Mouse (Mus musculus): ENCODE measurements around the gene Rcc2. TPM values are rescaled to one million over a fixed set of nuclear protein-coding genes. Genes with fewer than 3 reads are reported as not detected.

Gene Rcc2
- total and polyA plus RNA-seq, 3 experiments, result 187 to 348 (median 249) TPM

GRCm38 (mm10) chr4:140740655-140741054 is 40.3 kb downstream of the Rcc2 start:
- in situ Hi-C loops (cut with MboI; ENCODE audit: low pct_ligation_motif_present, low pct_unique_long_range_greater_than_20kb, low sequenced_read_pairs), result loop anchor here (5.0 kb wide), 1 partner anchor 63 kb away; no protein-coding TSS in a partner anchor
- H3K36me3 ChIP-seq (replicated peaks in 1 of 2; ENCODE audit: control insufficient read depth in 1 of 2, insufficient read depth in 1 of 2, low read length in 1 of 2), result no peaks in the 10 kb centered on the region
- dilution Hi-C loops (cut with MboI; ENCODE audit: extremely low pct_ligation_motif_present, extremely low pct_unique_long_range_greater_than_20kb, low sequenced_read_pairs), result no loop called here
- DNase-seq (ENCODE audit: extremely low read depth), result peak; percentile 66
- H3K9ac ChIP-seq (ENCODE audit: insufficient read depth, low read depth), result no peak overlapping the region
- H3K4me2 ChIP-seq (ENCODE audit: insufficient read depth, low read depth, poor library complexity, severe bottlenecking), result no peak overlapping the region
- no peak overlapping the region for H3K27ac ChIP-seq (ENCODE audit: insufficient read depth, low read depth)
- H3K27me3 ChIP-seq (replicated peaks), result peaks cover 44% of the 10 kb centered on the region
- no peaks in the 10 kb centered on the region for H3K9me3 ChIP-seq (replicated peaks; ENCODE audit: low read length)
- peaks cover 12 to 16% of the 10 kb centered on the region in 2 experiments for H3K4me1 ChIP-seq (ENCODE audit: control insufficient read depth in 1 of 2, insufficient read depth in 2 of 2)
- TF ChIP-seq KAT2A (IDR thresholded peaks at IDR 0.05; ENCODE audit: insufficient replicate concordance, low read length), result no peak
- TF ChIP-seq ETS1 (conservative IDR thresholded peaks at IDR 0.05; ENCODE audit: low read depth, low read length), result peak; percentile 23; the same call in 1 of the 2 replicates
- TF ChIP-seq ELF1 (IDR thresholded peaks at IDR 0.05; ENCODE audit: low read depth, low read length), result peak; percentile 67
- peak; percentile 48 for TF ChIP-seq EP300 (IDR thresholded peaks at IDR 0.05; ENCODE audit: low read length)
- no peak for TF ChIP-seq MYC (IDR thresholded peaks at IDR 0.05; ENCODE audit: low read depth, low read length)
- no peak for TF ChIP-seq CTCF (conservative IDR thresholded peaks at IDR 0.05 in 1 of 2, IDR thresholded peaks at IDR 0.05 in 1 of 2; ENCODE audit: low read depth in 2 of 2, low read length in 2 of 2)
- TF ChIP-seq PAX5 (IDR thresholded peaks at IDR 0.05; ENCODE audit: low read length), result no peak
- no peak for TF ChIP-seq TBP (conservative IDR thresholded peaks at IDR 0.05; ENCODE audit: low read depth, low read length)
- TF ChIP-seq RCOR1 (conservative IDR thresholded peaks at IDR 0.05; ENCODE audit: low read depth, low read length), result no peak
- no peak for TF ChIP-seq POLR2AphosphoS2 (IDR thresholded peaks at IDR 0.05; ENCODE audit: low read depth, low read length)
- TF ChIP-seq BHLHE40 (IDR thresholded peaks at IDR 0.05; ENCODE audit: low read depth, low read length), result peak; percentile 72
- no peak for TF ChIP-seq SIN3A (IDR thresholded peaks at IDR 0.05; ENCODE audit: low read length)
- no peak for TF ChIP-seq CHD2 (IDR thresholded peaks at IDR 0.05; ENCODE audit: low read length)
- no peak for TF ChIP-seq USF1 (IDR thresholded peaks at IDR 0.05; ENCODE audit: low read depth, low read length)
- TF ChIP-seq MAX (IDR thresholded peaks at IDR 0.05; ENCODE audit: low read length), result peak; percentile 46; the same call in 1 of the 2 replicates
- TF ChIP-seq JUND (conservative IDR thresholded peaks at IDR 0.05; ENCODE audit: low read depth, low read length), result no peak
- no peaks in the 10 kb centered on the region for H3K79me2 ChIP-seq (replicated peaks; ENCODE audit: control insufficient read depth, extremely low read depth, insufficient read depth, poor library complexity, severe bottlenecking)
- no peak overlapping the region for H3K4me3 ChIP-seq (replicated peaks in 1 of 3; ENCODE audit: low read depth in 2 of 3, low read length in 2 of 3, poor library complexity in 1 of 3)

- no peaks in the 10 kb centered on the region for H3K9me3 ChIP-seq (replicated peaks; ENCODE audit: low read length)
- H3K9ac ChIP-seq (ENCODE audit: insufficient read depth, low read depth), result no peak overlapping the region
- H3K4me3 ChIP-seq (replicated peaks in 1 of 3; ENCODE audit: low read depth in 2 of 3, low read length in 2 of 3, poor library complexity in 1 of 3), result no peak overlapping the region
- DNase-seq (ENCODE audit: extremely low read depth), result no peak
- H3K4me1 ChIP-seq (ENCODE audit: control insufficient read depth in 1 of 2, insufficient read depth in 2 of 2), result peaks cover 12 to 16% of the 10 kb centered on the region in 2 experiments
- no peaks in the 10 kb centered on the region for H3K36me3 ChIP-seq (replicated peaks in 1 of 2; ENCODE audit: control insufficient read depth in 1 of 2, insufficient read depth in 1 of 2, low read length in 1 of 2)
- in situ Hi-C loops (cut with MboI; ENCODE audit: low pct_ligation_motif_present, low pct_unique_long_range_greater_than_20kb, low sequenced_read_pairs) (loop anchor here (5.0 kb wide), 1 partner anchor 64 kb away; no protein-coding TSS in a partner anchor), dilution Hi-C loops (cut with MboI; ENCODE audit: extremely low pct_ligation_motif_present, extremely low pct_unique_long_range_greater_than_20kb, low sequenced_read_pairs) (no loop called here)
- H3K27ac ChIP-seq (ENCODE audit: insufficient read depth, low read depth), result no peak overlapping the region
- no peak for TF ChIP-seq PAX5 (IDR thresholded peaks at IDR 0.05; ENCODE audit: low read length)
- TF ChIP-seq HCFC1 (IDR thresholded peaks at IDR 0.05; ENCODE audit: low read depth, low read length), result no peak
- no peak for TF ChIP-seq RAD21 (IDR thresholded peaks at IDR 0.05; ENCODE audit: low read depth, low read length)
- no peak for TF ChIP-seq ZMIZ1 (IDR thresholded peaks at IDR 0.05; ENCODE audit: low read depth, low read length)
- no peak for TF ChIP-seq GABPA (IDR thresholded peaks at IDR 0.05; ENCODE audit: insufficient replicate concordance, low read depth, low read length)
- no peak for TF ChIP-seq POLR2A (IDR thresholded peaks at IDR 0.05; ENCODE audit: low read depth, low read length)
- no peak for TF ChIP-seq USF1 (IDR thresholded peaks at IDR 0.05; ENCODE audit: low read depth, low read length)
- no peak for TF ChIP-seq CHD2 (IDR thresholded peaks at IDR 0.05; ENCODE audit: low read length)
- TF ChIP-seq ZC3H11A (IDR thresholded peaks at IDR 0.05; ENCODE audit: low read depth, low read length), result no peak
- TF ChIP-seq NRF1 (IDR thresholded peaks at IDR 0.05; ENCODE audit: low read depth, low read length), result no peak
- TF ChIP-seq EP300 (IDR thresholded peaks at IDR 0.05; ENCODE audit: low read length), result no peak
- no peak for TF ChIP-seq ZKSCAN1 (IDR thresholded peaks at IDR 0.05; ENCODE audit: borderline replicate concordance, low read depth, low read length)
- TF ChIP-seq KAT2A (IDR thresholded peaks at IDR 0.05; ENCODE audit: insufficient replicate concordance, low read length), result no peak
- no peak for TF ChIP-seq BHLHE40 (IDR thresholded peaks at IDR 0.05; ENCODE audit: low read depth, low read length)
- TF ChIP-seq IRF4 (IDR thresholded peaks at IDR 0.05; ENCODE audit: low read depth, low read length), result no peak
- no peak for TF ChIP-seq NELFE (IDR thresholded peaks at IDR 0.05; ENCODE audit: low read depth, low read length)
- TF ChIP-seq JUN (IDR thresholded peaks at IDR 0.05; ENCODE audit: insufficient read depth, low read depth, low read length), result no peak
- no peak for TF ChIP-seq ELF1 (IDR thresholded peaks at IDR 0.05; ENCODE audit: low read depth, low read length)
- no peak for TF ChIP-seq ZNF384 (IDR thresholded peaks at IDR 0.05; ENCODE audit: low read depth, low read length)
- no peak for TF ChIP-seq MAX (IDR thresholded peaks at IDR 0.05; ENCODE audit: low read length)
- no peaks in the 10 kb centered on the region for H3K79me2 ChIP-seq (replicated peaks; ENCODE audit: control insufficient read depth, extremely low read depth, insufficient read depth, poor library complexity, severe bottlenecking)
- H3K4me2 ChIP-seq (ENCODE audit: insufficient read depth, low read depth, poor library complexity, severe bottlenecking), result no peak overlapping the region
- H3K27me3 ChIP-seq (replicated peaks), result peaks cover 44% of the 10 kb centered on the region
Observed at GRCm38 (mm10) chr4:140741401-140741800, 41.1 kb downstream of the Rcc2 start.
